Mouse (Mus musculus): Measurements from ENCODE around the gene Pomc.

DNA sequence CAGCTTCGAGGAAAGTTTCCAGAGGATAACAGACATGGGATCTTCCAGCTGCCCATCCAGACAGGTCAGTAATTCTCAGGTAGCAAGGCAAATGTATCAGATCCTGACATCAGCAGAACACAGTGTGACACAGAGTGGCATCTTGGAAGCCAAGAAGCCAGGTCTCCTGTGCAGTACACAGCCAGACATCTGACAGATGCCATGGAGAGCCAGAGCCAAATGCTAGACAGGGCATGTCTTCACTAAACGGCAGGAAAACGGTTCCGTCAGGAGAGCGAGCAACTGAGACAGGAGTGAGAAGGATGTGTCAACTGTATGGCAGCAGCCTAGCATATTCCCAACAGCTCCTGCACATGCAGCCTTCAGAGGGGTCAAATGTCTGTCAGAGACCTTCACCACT, 45.7 kb downstream of the Pomc start:
- TF ChIP-seq POLR2A (IDR thresholded peaks at IDR 0.05; ENCODE audit: low read depth, low read length) (no peak), CTCF (IDR thresholded peaks at IDR 0.05; ENCODE audit: extremely low read depth, insufficient read length, insufficient replicate concordance, low read depth, low read length) (no peak)

All from small intestine, adult 2 months (tissue).